Mouse (Mus musculus) stomach, postnatal 0 days (tissue): ENCODE results near the gene Icmt. TPM values are rescaled to one million over a fixed set of nuclear protein-coding genes. Genes with fewer than 3 reads are reported as not detected.
A peak's percentile ranks its signal among the peaks of the same experiment; 100 is the strongest.

Experiments
- ATAC-seq: fragments of 200-750 bp; cut with Nextera tagmentation; 2 replicates; pipeline ENCODE4 v1.8.0; 2017; ENCODE audit not compliant: low FRiP score, low TSS enrichment
- DNase-seq: peaks from one replicate; pipeline ENCODE4 v3.0.0-alpha.2; 2016; ENCODE audit warnings: low spot score
- H3K27ac ChIP-seq: fragments of 300-500 bp; sonication (generic); replicated peaks from 2 replicates; pipeline ENCODE4 v1.5.1; 2014; ENCODE audit warnings: mild to moderate bottlenecking, control low read depth
- H3K27me3 ChIP-seq: fragments of 300-500 bp; sonication (generic); 2 replicates; pipeline ENCODE4 v1.6.1; 2014; ENCODE audit warnings: low read length; ENCODE audit not compliant: control insufficient read depth, insufficient read depth
- H3K36me3 ChIP-seq: fragments of 300-500 bp; sonication (generic); 2 replicates; pipeline ENCODE4 v1.6.1; 2014; ENCODE audit warnings: low read length, mixed read lengths; ENCODE audit not compliant: control insufficient read depth, insufficient read depth
- H3K4me1 ChIP-seq: fragments of 300-500 bp; sonication (generic); replicated peaks from 2 replicates; pipeline ENCODE4 v1.6.1; 2014; ENCODE audit warnings: antibody characterized with exemption; ENCODE audit not compliant: control insufficient read depth, insufficient read depth
- H3K4me2 ChIP-seq: fragments of 300-500 bp; sonication (generic); replicated peaks from 2 replicates; pipeline ENCODE4 v1.6.1; 2014; ENCODE audit warnings: low read depth, mild to moderate bottlenecking, control low read depth, moderate library complexity
- H3K4me3 ChIP-seq: fragments of 300-500 bp; sonication (generic); 2 replicates; pipeline ENCODE4 v1.5.1; 2014; ENCODE audit warnings: low read depth, low read length, control low read depth
- H3K9ac ChIP-seq: fragments of 300-500 bp; sonication (generic); 2 replicates; pipeline ENCODE4 v1.6.1; 2014; ENCODE audit warnings: mild to moderate bottlenecking, low read length, control low read depth, mixed read lengths
- H3K9me3 ChIP-seq: fragments of 300-500 bp; sonication (generic); 2 replicates; pipeline ENCODE4 v1.6.1; 2016; ENCODE audit warnings: low read length; ENCODE audit not compliant: control insufficient read depth
- CTCF ChIP-seq: IDR thresholded peaks from 2 replicates; pipeline ENCODE4 v1.5.1; 2016; ENCODE audit warnings: antibody characterized with exemption, low read depth, mild to moderate bottlenecking, moderate library complexity
- EP300 ChIP-seq: optimal IDR thresholded peaks from 2 replicates; pipeline ENCODE3; 2016; ENCODE audit warnings: antibody characterized with exemption
- WGBS: fragments of 180-500 bp; shearing (Covaris S2); extraction: QIAGEN DNeasy Blood & Tissue Kit; methylation state at CpG from one replicate; pipeline ENCODE4 v1.1.7; 2014; 5-methylcytosine and 5-hydroxymethylcytosine counted together
- polyA plus RNA-seq: library from polyadenylated mRNA; unstranded; fragments of >200 nt; fragmentation: Nextera tagmentation; extraction: Ambion mirVana; gene quantifications from 2 replicates; pipeline ENCODE4 v1.2.1, GENCODE M21; 2015

Gene Icmt
- 9.6 and 10.2 TPM in 2 replicates for polyA plus RNA-seq

DNA sequence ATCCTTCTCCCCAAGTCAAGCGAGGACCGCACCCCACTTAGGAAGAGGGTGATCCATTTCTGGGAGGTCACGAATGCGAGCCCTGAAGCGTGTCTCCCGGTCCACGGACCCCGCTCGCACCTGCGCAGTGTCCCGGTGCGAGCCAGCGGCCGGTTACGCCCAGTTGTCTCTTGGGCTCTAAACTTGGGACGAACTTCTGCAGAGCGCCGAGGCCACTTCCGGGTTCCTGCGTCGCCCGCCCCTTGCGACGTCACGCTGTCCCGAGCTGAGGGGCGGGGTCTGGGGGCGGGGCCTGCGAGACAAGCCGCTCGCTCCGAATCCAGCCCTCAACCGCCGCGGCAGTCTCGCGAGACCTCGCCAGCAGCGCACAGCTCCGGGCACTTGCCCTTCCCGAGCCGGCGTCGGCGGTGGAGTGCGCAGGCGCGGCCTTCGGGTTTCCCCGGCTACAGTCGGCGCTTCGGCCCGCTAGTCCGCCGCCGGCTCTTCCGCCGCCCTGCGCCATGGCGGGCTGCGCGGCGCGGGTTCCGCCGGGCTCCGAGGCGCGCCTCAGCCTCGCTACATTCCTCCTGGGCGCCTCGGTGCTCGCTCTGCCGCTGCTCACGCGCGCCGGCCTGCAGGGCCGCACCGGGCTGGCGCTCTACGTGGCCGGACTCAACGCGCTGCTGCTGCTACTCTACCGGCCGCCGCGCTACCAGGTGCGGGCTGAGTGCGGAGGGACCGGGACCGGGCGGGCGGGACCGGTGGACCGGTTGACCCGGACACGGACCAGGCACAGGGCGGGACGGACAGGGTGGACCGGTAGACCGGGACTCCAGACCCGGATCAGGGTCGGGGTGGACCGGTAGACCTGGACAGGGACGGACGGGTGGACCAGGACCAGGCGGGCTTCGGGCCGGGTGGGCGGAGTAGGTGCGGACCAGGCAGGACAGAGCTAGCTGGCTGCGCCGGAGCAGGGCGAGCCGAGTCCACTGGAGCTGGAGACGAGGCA lies at the start of gene Icmt:
Gene Icmt, plus strand, starts transcription at position 354 of the 988 bp plus-strand sequence.
- ATAC-seq (peak; percentile 97), DNase-seq (peak; percentile 100)
- Histone ChIP-seq H3K9me3 (no peaks in the 10 kb centered on the region), H3K4me1 (peaks cover 5% of the 10 kb centered on the region; the same call in 1 of the 2 replicates), H3K4me3 (peak within 1 kb of the TSS; percentile 95), H3K9ac (peak within 1 kb of the TSS; percentile 94), H3K27ac (peak within 1 kb of the TSS; percentile 85), H3K4me2 (peak within 1 kb of the TSS; percentile 96), H3K36me3 (peaks cover 5% of the 10 kb centered on the region), H3K27me3 (no peaks in the 10 kb centered on the region)
- TF ChIP-seq CTCF = no peak
- TF ChIP-seq EP300 = peak; percentile 97
- WGBS = under 1% methylated on average over 108 of the region's 119 CpGs

DNA sequence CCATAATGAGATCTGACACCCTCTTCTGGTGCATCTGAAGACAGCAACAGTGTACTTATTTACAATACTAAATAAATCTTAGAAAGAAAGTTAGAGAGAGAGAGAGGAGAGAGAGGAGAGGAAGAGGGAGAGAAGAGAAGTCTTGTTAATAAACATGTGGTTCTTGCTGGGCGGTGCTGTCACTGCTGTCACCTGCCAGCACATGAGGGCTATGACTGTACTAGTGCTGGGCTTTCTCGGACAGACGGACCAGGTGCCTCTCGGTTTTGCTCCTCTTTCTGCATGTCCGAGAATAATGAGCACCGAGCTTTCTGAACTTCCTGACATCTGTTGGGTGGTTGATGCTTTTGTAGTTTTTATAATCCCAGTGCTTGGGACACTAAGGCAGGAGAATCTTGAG lies 46.4 kb upstream of the Icmt start:
- no peaks in the 10 kb centered on the region for H3K9me3 ChIP-seq
- H3K4me2 ChIP-seq = no peak overlapping the region
- TF ChIP-seq CTCF (no peak), EP300 (no peak)
- H3K9ac ChIP-seq = no peak overlapping the region
- H3K36me3 ChIP-seq = no peaks in the 10 kb centered on the region
- 78% methylated on average over 6 of the region's 6 CpGs for WGBS
- no peak for ATAC-seq
- DNase-seq = no peak
- H3K27ac ChIP-seq = no peak overlapping the region
- H3K27me3 ChIP-seq = no peaks in the 10 kb centered on the region
- H3K4me3 ChIP-seq = no peak overlapping the region
- no peaks in the 10 kb centered on the region for H3K4me1 ChIP-seq

- no peaks in the 10 kb centered on the region for H3K9me3 ChIP-seq
- no peaks in the 10 kb centered on the region for H3K27me3 ChIP-seq
- H3K27ac ChIP-seq = no peak overlapping the region
- no peaks in the 10 kb centered on the region for H3K4me1 ChIP-seq
- no peak overlapping the region for H3K4me3 ChIP-seq
- no peak overlapping the region for H3K9ac ChIP-seq
- TF ChIP-seq EP300 (no peak), CTCF (no peak)
- no peaks in the 10 kb centered on the region for H3K36me3 ChIP-seq
- 0 out of 2 replicates have a peak, but pooled peaks have one; percentile 18 for ATAC-seq
- H3K4me2 ChIP-seq = no peak overlapping the region
- 65% methylated on average over 9 of the region's 9 CpGs for WGBS
- no peak for DNase-seq
Observed at GRCm38 (mm10) chr4:152253183-152253759, 43.8 kb upstream of the Icmt start.

DNA sequence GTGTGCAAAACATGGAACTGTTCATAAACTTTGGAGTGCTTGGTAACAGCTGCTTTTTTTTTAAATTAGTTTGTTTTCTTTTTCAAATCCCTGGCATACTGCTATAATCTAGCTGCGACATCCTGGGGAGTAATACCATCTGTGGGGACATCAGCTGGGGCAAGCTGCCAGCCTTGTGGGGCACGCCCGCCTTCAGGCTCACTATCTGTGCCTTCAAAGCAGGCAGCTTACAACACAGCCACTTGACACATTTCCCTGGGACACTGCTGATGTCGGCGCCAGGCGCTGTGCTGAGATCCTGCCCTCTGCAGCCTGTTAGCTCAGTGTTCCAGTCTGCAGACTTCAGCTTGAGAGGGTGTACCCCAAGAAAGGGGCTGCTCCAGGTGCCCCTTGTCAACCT lies 40.0 kb upstream of the Icmt start:
- H3K36me3 ChIP-seq = no peaks in the 10 kb centered on the region; the same call in 1 of the 2 replicates
- H3K4me1 ChIP-seq = no peaks in the 10 kb centered on the region
- H3K4me3 ChIP-seq = no peak overlapping the region
- no peaks in the 10 kb centered on the region for H3K27me3 ChIP-seq
- H3K4me2 ChIP-seq = no peak overlapping the region
- DNase-seq (no peak), ATAC-seq (peak; percentile 30; the same call in 1 of the 2 replicates)
- H3K9me3 ChIP-seq = no peaks in the 10 kb centered on the region
- no peak for TF ChIP-seq EP300
- 28% methylated on average over 6 of the region's 6 CpGs for WGBS
- no peak overlapping the region for H3K9ac ChIP-seq
- H3K27ac ChIP-seq = no peak overlapping the region

- Histone ChIP-seq H3K4me3 (no peak overlapping the region), H3K4me1 (0 out of 2 replicates have a peak, but pooled peaks cover 3% of the 10 kb centered on the region), H3K27me3 (no peaks in the 10 kb centered on the region), H3K27ac (no peak overlapping the region), H3K4me2 (no peak overlapping the region), H3K9ac (no peak overlapping the region), H3K36me3 (no peaks in the 10 kb centered on the region; the same call in 1 of the 2 replicates), H3K9me3 (no peaks in the 10 kb centered on the region)
- TF ChIP-seq CTCF (no peak), EP300 (no peak)
- no peak for DNase-seq
- ATAC-seq = no peak
- 73% methylated on average over 8 of the region's 8 CpGs for WGBS
Observed at GRCm38 (mm10) chr4:152260451-152260850, 36.6 kb upstream of the Icmt start.
